24 mouse cellular contexts compared by ENCODE assay signal in the genomic region with DNA sequence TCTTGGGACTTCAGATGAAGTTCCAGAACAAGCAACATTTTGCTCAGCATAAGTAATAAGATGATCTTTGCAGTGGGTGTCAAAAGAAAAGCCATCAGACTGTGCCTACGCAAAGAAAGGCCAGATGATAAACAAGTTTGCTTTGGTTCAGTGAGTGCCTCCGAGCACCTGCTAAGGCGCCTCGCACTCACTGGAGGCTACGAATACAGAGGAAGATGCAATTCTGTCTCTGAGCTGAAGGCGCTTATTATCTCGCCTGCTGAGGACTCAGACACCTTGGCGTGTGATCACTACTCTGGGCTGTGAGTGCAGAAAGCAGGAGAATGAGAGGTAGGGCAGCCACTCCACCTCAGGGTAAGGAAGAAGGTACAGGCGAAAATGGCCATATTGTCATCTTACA.
DNase-seq lines count a peak whose midpoint lies in the region; ATAC-seq and TF ChIP-seq lines count a peak whose summit lies in the region.
"Had no signal": no experiment of that assay in that cellular context is flagged by ENCODE, and none has a peak within 500 bp of the region (broad histone marks: within the 10 kb centered on the region; RNA-seq: fewer than 3 reads in every experiment).

No protein-coding gene starts in this region.

- H3K36me3 ChIP-seq in liver, postnatal 0 days (replicated peaks; ENCODE audit: insufficient read depth, low read length): no peaks in the 10 kb centered on the region
- H3K36me3 ChIP-seq in liver, embryonic 11.5 days (ENCODE audit: control insufficient read depth, insufficient read depth, low read length): no peaks in the 10 kb centered on the region
- H3K36me3 ChIP-seq: embryonic facial prominence, embryonic 15.5 days; forebrain, embryonic 15.5 days; heart, embryonic 13.5 days; hindbrain, embryonic 13.5 days; lung, embryonic 15.5 days; midbrain, embryonic 15.5 days; neural tube, embryonic 13.5 days had no signal

- TF ChIP-seq EP300 in liver, postnatal 0 days (IDR thresholded peaks at IDR 0.05; ENCODE audit: low read depth): no peak

- ATAC-seq in CD4-positive, CD25-positive, alpha-beta regulatory T cell, adult 4 months: no peak
- ATAC-seq in liver, postnatal 0 days: peak; percentile 33; the same call in 1 of the 2 replicates
- no peak for ATAC-seq in liver, embryonic 11.5 days (replicated peaks; ENCODE audit: low FRiP score)
- peak; percentile 78 for ATAC-seq in neutrophil, adult 5-6 weeks (ENCODE audit: extremely low read depth, insufficient number of reproducible peaks, low FRiP score, poor library complexity, severe bottlenecking)
- ATAC-seq: forebrain, embryonic 15.5 days; midbrain, embryonic 15.5 days had no signal

- H3K4me3 ChIP-seq in liver, postnatal 0 days (ENCODE audit: low read depth, low read length): no peak overlapping the region
- H3K4me3 ChIP-seq in liver, embryonic 11.5 days (ENCODE audit: low read depth, low read length): no peak overlapping the region
- H3K4me3 ChIP-seq: embryonic facial prominence, embryonic 15.5 days; forebrain, embryonic 15.5 days; heart, embryonic 13.5 days; hindbrain, embryonic 13.5 days; lung, embryonic 15.5 days; midbrain, embryonic 15.5 days; neural tube, embryonic 13.5 days had no signal

- no peak overlapping the region for H3K27ac ChIP-seq in liver, postnatal 0 days (ENCODE audit: low read depth)
- H3K27ac ChIP-seq in liver, embryonic 11.5 days (ENCODE audit: low read depth, low read length): no peak overlapping the region
- H3K27ac ChIP-seq: embryonic facial prominence, embryonic 15.5 days; forebrain, embryonic 15.5 days; heart, embryonic 13.5 days; hindbrain, embryonic 13.5 days; kidney, postnatal 0 days; liver, embryonic 14.5 days; lung, embryonic 15.5 days; macrophage; midbrain, embryonic 15.5 days; neural tube, embryonic 13.5 days had no signal

- peak; percentile 19 for DNase-seq in CD4-positive, CD25-positive, alpha-beta regulatory T cell, adult 2 months (ENCODE audit: low read depth, low spot score)
- DNase-seq in liver, postnatal 0 days: no peak
- no peak for DNase-seq in liver, embryonic 11.5 days (ENCODE audit: low spot score)
- DNase-seq in thymus, postnatal 4 days: peak; percentile 25
- DNase-seq in ovary, postnatal 36 days (ENCODE audit: low spot score): no peak
- DNase-seq: adrenal gland, postnatal 25 days; cerebellum, adult 11 months; cerebellum, adult 9-11 months; gastrocnemius, postnatal 10 days; heart, adult 18-20 months; heart, postnatal 36 days; kidney, adult 2 months had no signal

- WGBS in liver, postnatal 0 days (ENCODE audit: insufficient replicate concordance): 79% methylated on average over 9 of the region's 9 CpGs
- WGBS in liver, embryonic 11.5 days: 91% methylated on average over 9 of the region's 9 CpGs

- H3K9me3 ChIP-seq in liver, postnatal 0 days (ENCODE audit: low read length): no peaks in the 10 kb centered on the region
- H3K9me3 ChIP-seq in liver, embryonic 11.5 days (ENCODE audit: control insufficient read depth, low read length): no peaks in the 10 kb centered on the region
- H3K9me3 ChIP-seq: embryonic facial prominence, embryonic 15.5 days; forebrain, embryonic 15.5 days; heart, embryonic 13.5 days; hindbrain, embryonic 13.5 days; lung, embryonic 15.5 days; midbrain, embryonic 15.5 days; neural tube, embryonic 13.5 days had no signal

- H3K4me2 ChIP-seq in liver, postnatal 0 days (ENCODE audit: low read depth, low read length): no peak overlapping the region
- no peak overlapping the region for H3K4me2 ChIP-seq in liver, embryonic 11.5 days
- H3K4me2 ChIP-seq: embryonic facial prominence, embryonic 15.5 days; forebrain, embryonic 15.5 days; heart, embryonic 13.5 days; hindbrain, embryonic 13.5 days; lung, embryonic 15.5 days; midbrain, embryonic 15.5 days; neural tube, embryonic 13.5 days had no signal

- no peak overlapping the region for H3K9ac ChIP-seq in liver, postnatal 0 days (replicated peaks)
- no peak overlapping the region for H3K9ac ChIP-seq in liver, embryonic 11.5 days (ENCODE audit: low read depth, low read length)
- H3K9ac ChIP-seq: embryonic facial prominence, embryonic 15.5 days; forebrain, embryonic 15.5 days; heart, embryonic 13.5 days; hindbrain, embryonic 13.5 days; liver, embryonic 14.5 days; lung, embryonic 15.5 days; midbrain, embryonic 15.5 days; neural tube, embryonic 13.5 days had no signal

- H3K4me1 ChIP-seq in liver, postnatal 0 days (ENCODE audit: insufficient read depth): no peaks in the 10 kb centered on the region
- H3K4me1 ChIP-seq in liver, embryonic 11.5 days (replicated peaks; ENCODE audit: control insufficient read depth, insufficient read depth, low read length): no peaks in the 10 kb centered on the region
- H3K4me1 ChIP-seq: forebrain, embryonic 15.5 days; hindbrain, embryonic 13.5 days; lung, embryonic 15.5 days; midbrain, embryonic 15.5 days; neural tube, embryonic 13.5 days had no signal

- TF ChIP-seq CTCF in liver, postnatal 0 days (IDR thresholded peaks at IDR 0.05; ENCODE audit: low read depth): no peak

- no peaks in the 10 kb centered on the region for H3K27me3 ChIP-seq in liver, postnatal 0 days (ENCODE audit: insufficient read depth, low read length)
- H3K27me3 ChIP-seq in liver, embryonic 11.5 days (replicated peaks; ENCODE audit: control insufficient read depth, insufficient read depth, low read length): no peaks in the 10 kb centered on the region
- H3K27me3 ChIP-seq: embryonic facial prominence, embryonic 15.5 days; forebrain, embryonic 15.5 days; lung, embryonic 15.5 days; midbrain, embryonic 15.5 days had no signal

Comparison
In these comparisons a context has a peak if more than half of its experiments do, and no peak if none do; other contexts are left out.
1. ATAC-seq: peak in liver, postnatal 0 days (single experiment) and neutrophil, adult 5-6 weeks (single experiment); none in CD4-positive, CD25-positive, alpha-beta regulatory T cell, adult 4 months (single experiment) and liver, embryonic 11.5 days (single experiment).
2. DNase-seq: peak in CD4-positive, CD25-positive, alpha-beta regulatory T cell, adult 2 months (single experiment) and thymus, postnatal 4 days (single experiment); none in liver, postnatal 0 days (single experiment), liver, embryonic 11.5 days (single experiment) and ovary, postnatal 36 days (single experiment).